Mouse (Mus musculus): ENCODE results near the gene Invs. TPM values are rescaled to one million over a fixed set of nuclear protein-coding genes. Genes with fewer than 3 reads are reported as not detected.

Gene Invs
- polyA plus RNA-seq, 1 experiment = 4.7 TPM

- no peak for DNase-seq
- H3K4me1 ChIP-seq (ENCODE audit: control insufficient read depth, insufficient read depth, low read length) = peaks cover 5% of the 10 kb centered on the region
- no peak for TF ChIP-seq CTCF (IDR thresholded peaks at IDR 0.05; ENCODE audit: insufficient read depth, low read length)
- TF ChIP-seq POLR2A (IDR thresholded peaks at IDR 0.05; ENCODE audit: borderline replicate concordance, extremely low read depth, low read depth, low read length) = no peak
- H3K4me3 ChIP-seq (replicated peaks; ENCODE audit: extremely low read depth, low read depth, low read length) = no peak overlapping the region
These were observed 9.0 kb upstream of the Invs start for GRCm38 (mm10) chr4:48270532-48270931.

GRCm38 (mm10) chr4:48271838-48272237 is 7.7 kb upstream of the Invs start:
- Histone ChIP-seq H3K4me3 (replicated peaks; ENCODE audit: extremely low read depth, low read depth, low read length) (no peak overlapping the region), H3K4me1 (ENCODE audit: control insufficient read depth, insufficient read depth, low read length) (peaks cover 5% of the 10 kb centered on the region)
- WGBS = 64% methylated on average over 5 of the region's 5 CpGs
- TF ChIP-seq POLR2A (IDR thresholded peaks at IDR 0.05; ENCODE audit: borderline replicate concordance, extremely low read depth, low read depth, low read length) = no peak
- TF ChIP-seq CTCF (IDR thresholded peaks at IDR 0.05; ENCODE audit: insufficient read depth, low read length) = no peak
- DNase-seq = no peak

- no peak overlapping the region for H3K4me3 ChIP-seq (replicated peaks; ENCODE audit: extremely low read depth, low read depth, low read length)
- H3K4me1 ChIP-seq (ENCODE audit: control insufficient read depth, insufficient read depth, low read length) = peaks cover under 1% of the 10 kb centered on the region
- DNase-seq = no peak
- 89% methylated on average over 7 of the region's 7 CpGs for WGBS
- TF ChIP-seq POLR2A (IDR thresholded peaks at IDR 0.05; ENCODE audit: borderline replicate concordance, extremely low read depth, low read depth, low read length) (no peak), CTCF (IDR thresholded peaks at IDR 0.05; ENCODE audit: insufficient read depth, low read length) (no peak)
These were observed 6.3 kb upstream of the Invs start for GRCm38 (mm10) chr4:48273119-48273829.

GRCm38 (mm10) chr4:48275736-48276135 is 3.8 kb upstream of the Invs start:
- 72% methylated on average over 3 of the region's 3 CpGs for WGBS

GRCm38 (mm10) chr4:48277011-48277410 is 2.5 kb upstream of the Invs start:
- no peak overlapping the region for H3K4me3 ChIP-seq (replicated peaks; ENCODE audit: extremely low read depth, low read depth, low read length)
- TF ChIP-seq CTCF (IDR thresholded peaks at IDR 0.05; ENCODE audit: insufficient read depth, low read length) = no peak
- no peak for TF ChIP-seq POLR2A (IDR thresholded peaks at IDR 0.05; ENCODE audit: borderline replicate concordance, extremely low read depth, low read depth, low read length)
- H3K4me1 ChIP-seq (ENCODE audit: control insufficient read depth, insufficient read depth, low read length) = peaks cover 3% of the 10 kb centered on the region; the same call in 1 of the 2 replicates
- no peak for DNase-seq
- 66% methylated on average over 3 of the region's 3 CpGs for WGBS

More at GRCm38 (mm10) chr4:48275736-48276135, 3.8 kb upstream of the Invs start:
- H3K4me3 ChIP-seq (replicated peaks; ENCODE audit: extremely low read depth, low read depth, low read length) = no peak overlapping the region
- TF ChIP-seq POLR2A (IDR thresholded peaks at IDR 0.05; ENCODE audit: borderline replicate concordance, extremely low read depth, low read depth, low read length) = no peak
- TF ChIP-seq CTCF (IDR thresholded peaks at IDR 0.05; ENCODE audit: insufficient read depth, low read length) = no peak
- peaks cover 3% of the 10 kb centered on the region; the same call in 1 of the 2 replicates for H3K4me1 ChIP-seq (ENCODE audit: control insufficient read depth, insufficient read depth, low read length)
- no peak for DNase-seq

- WGBS = under 1% methylated on average over 34 of the region's 34 CpGs
- Histone ChIP-seq H3K4me1 (ENCODE audit: control insufficient read depth, insufficient read depth, low read length) (peaks cover 3% of the 10 kb centered on the region; the same call in 1 of the 2 replicates), H3K4me3 (replicated peaks; ENCODE audit: extremely low read depth, low read depth, low read length) (peak overlapping the region; percentile 91)
- TF ChIP-seq POLR2A (IDR thresholded peaks at IDR 0.05; ENCODE audit: borderline replicate concordance, extremely low read depth, low read depth, low read length) (no peak), CTCF (IDR thresholded peaks at IDR 0.05; ENCODE audit: insufficient read depth, low read length) (no peak)
- DNase-seq = no peak
These were observed 633 bp upstream of the Invs start for GRCm38 (mm10) chr4:48278757-48279497.

- TF ChIP-seq POLR2A (IDR thresholded peaks at IDR 0.05; ENCODE audit: borderline replicate concordance, extremely low read depth, low read depth, low read length) = no peak
- TF ChIP-seq CTCF (IDR thresholded peaks at IDR 0.05; ENCODE audit: insufficient read depth, low read length) = no peak
- WGBS = 91% methylated on average over 1 of the region's 1 CpGs
- no peak overlapping the region for H3K4me3 ChIP-seq (replicated peaks; ENCODE audit: extremely low read depth, low read depth, low read length)
- H3K4me1 ChIP-seq (ENCODE audit: control insufficient read depth, insufficient read depth, low read length) = peaks cover 3% of the 10 kb centered on the region; the same call in 1 of the 2 replicates
- no peak for DNase-seq
These were observed 1.6 kb downstream of the Invs start for GRCm38 (mm10) chr4:48281121-48281520.

GRCm38 (mm10) chr4:48287086-48287757 is 7.7 kb downstream of the Invs start:
- H3K4me3 ChIP-seq (replicated peaks; ENCODE audit: extremely low read depth, low read depth, low read length) = no peak overlapping the region
- WGBS = 91% methylated on average over 5 of the region's 5 CpGs
- TF ChIP-seq CTCF (IDR thresholded peaks at IDR 0.05; ENCODE audit: insufficient read depth, low read length) (no peak), POLR2A (IDR thresholded peaks at IDR 0.05; ENCODE audit: borderline replicate concordance, extremely low read depth, low read depth, low read length) (no peak)
- no peaks in the 10 kb centered on the region for H3K4me1 ChIP-seq (ENCODE audit: control insufficient read depth, insufficient read depth, low read length)
- no peak for DNase-seq

GRCm38 (mm10) chr4:48314814-48315213 is 35.3 kb downstream of the Invs start:
- DNase-seq = no peak
- TF ChIP-seq POLR2A (IDR thresholded peaks at IDR 0.05; ENCODE audit: borderline replicate concordance, extremely low read depth, low read depth, low read length) (no peak), CTCF (IDR thresholded peaks at IDR 0.05; ENCODE audit: insufficient read depth, low read length) (no peak)
- no peaks in the 10 kb centered on the region for H3K4me1 ChIP-seq (ENCODE audit: control insufficient read depth, insufficient read depth, low read length)
- H3K4me3 ChIP-seq (replicated peaks; ENCODE audit: extremely low read depth, low read depth, low read length) = no peak overlapping the region
- 86% methylated on average over 3 of the region's 3 CpGs for WGBS
